Mouse (Mus musculus) stomach, embryonic 16.5 days (tissue): Measurements from ENCODE around the gene Shisa3. TPM values are rescaled to one million over a fixed set of nuclear protein-coding genes. Genes with fewer than 3 reads are reported as not detected.

Source experiments
- ATAC-seq: fragments of 200-750 bp; cut with Nextera tagmentation; 2 replicates; pipeline ENCODE4 v1.8.0; 2017; ENCODE audit warnings: moderate number of reproducible peaks, moderate TSS enrichment; ENCODE audit not compliant: insufficient read depth, low FRiP score
- H3K27ac ChIP-seq: fragments of 300-500 bp; sonication (generic); 2 replicates; pipeline ENCODE4 v1.5.1; 2014; ENCODE audit warnings: low read length
- H3K27me3 ChIP-seq: fragments of 300-500 bp; sonication (generic); 2 replicates; pipeline ENCODE4 v1.6.1; 2014; ENCODE audit warnings: low read length, control low read depth, mixed read lengths; ENCODE audit not compliant: control insufficient read depth, insufficient read depth
- H3K36me3 ChIP-seq: fragments of 300-500 bp; sonication (generic); 2 replicates; pipeline ENCODE4 v1.6.1; 2014; ENCODE audit warnings: low read length; ENCODE audit not compliant: control insufficient read depth, insufficient read depth
- H3K4me1 ChIP-seq: fragments of 300-500 bp; sonication (generic); 2 replicates; pipeline ENCODE4 v1.6.1; 2014; ENCODE audit warnings: low read length, control low read depth, mixed read lengths; ENCODE audit not compliant: control insufficient read depth, insufficient read depth
- H3K4me2 ChIP-seq: fragments of 300-500 bp; sonication (generic); 2 replicates; pipeline ENCODE4 v1.6.1; 2014; ENCODE audit warnings: low read depth, low read length, mixed read lengths
- H3K4me3 ChIP-seq: fragments of 300-500 bp; sonication (generic); replicated peaks from 2 replicates; pipeline ENCODE4 v1.5.1; 2014; ENCODE audit warnings: mild to moderate bottlenecking, low read length
- H3K9ac ChIP-seq: fragments of 300-500 bp; sonication (generic); 2 replicates; pipeline ENCODE4 v1.6.1; 2014; ENCODE audit warnings: low read length
- H3K9me3 ChIP-seq: fragments of 300-500 bp; sonication (generic); replicated peaks from 2 replicates; pipeline ENCODE4 v1.6.1; 2016; ENCODE audit warnings: low read length, control low read depth; ENCODE audit not compliant: control insufficient read depth
- WGBS: fragments of 180-500 bp; shearing (Covaris S2); extraction: QIAGEN DNeasy Blood & Tissue Kit; methylation state at CpG from one replicate; pipeline ENCODE4 v1.1.7; 2014; 5-methylcytosine and 5-hydroxymethylcytosine counted together
- polyA plus RNA-seq: library from polyadenylated mRNA; unstranded; fragments of >200 nt; fragmentation: Nextera tagmentation; extraction: Ambion mirVana; gene quantifications from 2 replicates; pipeline ENCODE4 v1.2.1, GENCODE M21; 2015

The Shisa3 gene
- polyA plus RNA-seq: 29.3 and 33.1 TPM in 2 replicates

DNA sequence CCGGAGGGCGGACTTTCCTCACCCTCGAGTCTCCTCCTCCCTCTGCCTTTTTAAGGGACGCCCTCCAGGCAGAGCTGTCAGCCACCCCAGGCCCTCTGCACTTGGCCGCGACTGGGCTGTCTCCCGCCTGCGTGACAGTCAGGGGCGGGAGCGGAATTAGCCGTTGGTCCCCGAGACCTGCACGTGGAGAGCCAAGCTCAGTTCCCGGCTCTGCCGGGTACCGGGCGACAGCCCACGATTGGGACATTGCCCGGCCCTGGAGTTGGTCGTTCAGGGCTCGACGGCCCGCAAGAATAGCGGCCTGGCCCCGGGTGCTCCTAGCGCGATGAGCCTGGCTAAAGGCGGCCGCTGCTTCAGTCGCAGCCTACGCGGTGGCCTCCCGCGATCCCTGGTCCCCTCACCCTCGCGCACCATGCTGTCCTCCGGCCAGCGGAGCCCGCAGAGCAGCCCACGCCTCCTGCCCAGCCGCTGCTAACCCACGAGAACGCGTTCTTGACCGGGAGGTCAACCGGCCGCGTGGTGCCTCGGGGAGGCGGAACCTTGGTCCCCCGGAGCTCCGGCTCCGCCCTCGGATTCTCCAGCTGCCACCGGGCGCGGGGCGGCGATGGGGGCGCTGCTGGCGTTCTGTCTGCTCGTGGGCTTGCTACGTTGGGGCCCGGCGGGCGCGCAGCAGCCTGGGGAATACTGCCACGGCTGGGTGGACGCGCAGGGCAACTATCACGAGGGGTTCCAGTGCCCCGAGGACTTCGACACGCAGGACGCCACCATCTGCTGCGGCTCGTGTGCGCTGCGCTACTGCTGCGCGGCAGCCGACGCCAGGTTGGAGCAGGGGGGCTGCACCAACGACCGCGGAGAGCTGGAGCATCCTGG lies at the start of gene Shisa3:
Gene Shisa3, plus strand, starts transcription at position 79 of the 870 bp plus-strand sequence.
- H3K9ac ChIP-seq: peak within 1 kb of the TSS; percentile 73
- no peaks in the 10 kb centered on the region for H3K9me3 ChIP-seq
- peak within 1 kb of the TSS; percentile 56 for H3K4me3 ChIP-seq
- under 1% methylated on average over 86 of the region's 86 CpGs for WGBS
- no peaks in the 10 kb centered on the region for H3K36me3 ChIP-seq
- peaks cover 9% of the 10 kb centered on the region; the same call in 1 of the 2 replicates for H3K4me1 ChIP-seq
- H3K27ac ChIP-seq: peak within 1 kb of the TSS; percentile 44
- peak within 1 kb of the TSS; percentile 84 for H3K4me2 ChIP-seq
- ATAC-seq: peak; percentile 79
- H3K27me3 ChIP-seq: peaks cover 32% of the 10 kb centered on the region

DNA sequence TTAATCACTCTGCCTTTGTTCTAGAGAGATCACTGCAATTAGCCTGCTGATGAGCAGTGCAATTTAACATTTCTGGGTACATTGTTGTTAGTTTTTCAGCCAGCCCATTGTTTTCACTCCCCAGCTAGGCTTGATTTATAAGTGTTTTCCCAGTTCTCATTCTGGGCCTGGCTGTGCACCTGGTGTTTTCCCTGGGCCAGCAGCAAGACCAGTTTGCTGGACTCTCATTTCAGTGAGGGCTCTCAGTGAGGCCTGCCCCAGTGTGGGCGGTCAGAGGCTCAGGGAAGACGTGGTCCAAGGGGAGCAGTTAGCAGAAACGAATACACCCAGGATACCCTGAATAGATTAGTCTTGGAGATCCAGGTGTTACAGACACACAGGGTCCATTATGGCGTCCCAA lies 49.0 kb upstream of the Shisa3 start:
- Histone ChIP-seq H3K4me2 (no peak overlapping the region), H3K4me1 (no peaks in the 10 kb centered on the region), H3K27me3 (no peaks in the 10 kb centered on the region), H3K4me3 (no peak overlapping the region), H3K27ac (no peak overlapping the region), H3K36me3 (no peaks in the 10 kb centered on the region), H3K9me3 (no peaks in the 10 kb centered on the region), H3K9ac (no peak overlapping the region)
- 59% methylated on average over 4 of the region's 4 CpGs for WGBS
- no peak for ATAC-seq

DNA sequence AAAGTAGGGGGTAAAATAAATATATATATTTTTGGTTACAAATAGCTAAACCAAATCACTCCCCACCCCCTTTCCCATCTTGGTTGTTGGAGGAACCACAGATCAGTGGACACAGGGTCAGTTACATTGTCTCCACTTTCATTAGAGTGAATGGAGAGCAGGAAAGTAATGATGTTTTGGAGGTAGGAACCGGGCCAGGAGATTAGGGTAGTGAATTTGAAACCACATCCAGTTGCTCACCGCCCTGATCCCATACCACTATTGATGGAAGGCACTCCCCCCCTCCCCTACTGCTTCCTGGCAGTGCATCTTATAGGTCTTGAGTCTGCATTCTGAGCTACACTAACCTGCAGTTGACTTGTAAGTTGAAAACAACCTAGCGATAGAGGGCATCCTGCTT lies 48.6 kb upstream of the Shisa3 start:
- Histone ChIP-seq H3K27ac (no peak overlapping the region), H3K36me3 (no peaks in the 10 kb centered on the region), H3K4me3 (no peak overlapping the region), H3K4me2 (no peak overlapping the region), H3K4me1 (no peaks in the 10 kb centered on the region), H3K9ac (no peak overlapping the region), H3K9me3 (no peaks in the 10 kb centered on the region), H3K27me3 (no peaks in the 10 kb centered on the region)
- no peak for ATAC-seq
- 88% methylated on average over 3 of the region's 3 CpGs for WGBS

DNA sequence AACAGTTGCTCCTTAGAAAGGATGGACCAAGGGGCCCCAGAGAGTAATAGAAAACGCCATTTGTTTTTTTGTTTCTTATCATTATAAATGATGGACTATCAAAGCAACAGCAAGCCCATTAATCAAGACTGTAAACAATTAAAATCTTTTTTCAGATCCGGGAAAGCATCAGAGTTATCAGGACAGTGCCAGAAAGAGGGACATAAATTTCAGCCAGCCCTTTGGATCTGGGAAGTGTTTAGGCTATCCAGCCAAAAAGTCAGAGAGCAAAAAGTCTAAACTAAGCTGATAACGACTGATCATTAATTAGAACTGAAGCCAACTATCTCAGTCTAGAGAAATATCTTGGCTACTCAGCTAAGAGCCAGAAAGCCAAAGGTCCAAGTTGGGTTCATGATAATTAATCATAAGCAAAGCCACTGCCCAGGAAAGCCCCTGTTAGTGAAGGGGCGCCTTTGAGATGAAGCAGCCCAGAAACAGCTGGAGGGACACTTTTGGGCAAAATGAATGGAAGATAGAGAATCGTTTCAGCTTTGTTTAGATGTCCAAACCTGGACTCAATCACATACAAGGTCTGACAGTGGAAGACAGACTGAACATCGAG lies 35.0 kb upstream of the Shisa3 start:
- no peak overlapping the region for H3K27ac ChIP-seq
- H3K36me3 ChIP-seq: no peaks in the 10 kb centered on the region
- WGBS: 31% methylated on average over 6 of the region's 6 CpGs
- no peaks in the 10 kb centered on the region for H3K9me3 ChIP-seq
- no peak overlapping the region for H3K4me3 ChIP-seq
- peak; percentile 78 for ATAC-seq
- H3K9ac ChIP-seq: no peak overlapping the region
- no peaks in the 10 kb centered on the region for H3K27me3 ChIP-seq
- 0 out of 2 replicates have a peak, but pooled peaks cover 3% of the 10 kb centered on the region for H3K4me1 ChIP-seq
- H3K4me2 ChIP-seq: no peak overlapping the region

DNA sequence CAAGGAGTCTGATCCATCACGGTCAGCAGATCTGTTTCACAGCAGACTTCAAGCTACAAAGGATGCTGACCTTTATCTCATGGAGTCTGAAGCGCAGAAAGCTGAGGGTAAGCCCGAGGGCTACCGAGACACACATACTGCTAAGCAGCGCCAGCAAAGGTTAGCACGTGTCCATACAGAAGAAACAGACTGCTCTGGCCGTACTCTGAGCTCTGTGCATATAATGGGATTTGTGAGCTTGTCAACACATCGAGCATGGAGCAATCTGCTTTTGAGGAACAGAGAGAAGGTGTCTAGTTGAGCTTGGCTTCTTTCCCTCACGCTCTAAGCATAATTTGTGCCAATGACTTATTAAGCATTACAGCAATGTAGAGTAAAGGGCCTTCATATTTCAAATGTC lies 33.6 kb upstream of the Shisa3 start:
- Histone ChIP-seq H3K4me3 (no peak overlapping the region), H3K4me2 (no peak overlapping the region), H3K9ac (no peak overlapping the region), H3K4me1 (0 out of 2 replicates have a peak, but pooled peaks cover 3% of the 10 kb centered on the region), H3K9me3 (no peaks in the 10 kb centered on the region), H3K27me3 (no peaks in the 10 kb centered on the region), H3K27ac (peak overlapping the region; percentile 46; the same call in 1 of the 2 replicates), H3K36me3 (no peaks in the 10 kb centered on the region)
- whole genome bisulfite sequencing: 46% methylated on average over 9 of the region's 9 CpGs
- 0 out of 2 replicates have a peak, but pooled peaks have one; percentile 21 for ATAC-seq

DNA sequence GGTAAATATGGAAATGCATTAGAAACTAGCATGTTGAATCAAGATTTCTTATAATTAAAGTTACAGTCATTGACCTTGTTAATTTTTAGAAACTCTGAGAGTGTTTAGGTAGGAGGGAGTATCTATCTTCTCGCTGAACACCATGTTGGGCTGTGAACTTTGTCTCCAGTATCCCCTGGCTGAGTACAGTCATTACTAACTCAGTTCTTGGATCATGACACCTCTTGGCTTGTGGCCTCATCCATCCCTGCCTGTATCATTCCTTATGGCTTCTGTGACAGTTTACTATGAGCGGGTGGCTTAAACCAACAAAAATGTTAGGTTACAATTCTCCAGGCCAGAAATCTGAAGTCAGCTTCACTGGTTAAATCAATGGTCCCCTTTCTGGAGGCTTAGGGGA lies 32.0 kb upstream of the Shisa3 start:
- H3K27me3 ChIP-seq: no peaks in the 10 kb centered on the region
- H3K4me1 ChIP-seq: 0 out of 2 replicates have a peak, but pooled peaks cover 3% of the 10 kb centered on the region
- no peak overlapping the region for H3K9ac ChIP-seq
- ATAC-seq: peak; percentile 54
- H3K9me3 ChIP-seq: no peaks in the 10 kb centered on the region
- H3K4me3 ChIP-seq: no peak overlapping the region
- H3K36me3 ChIP-seq: no peaks in the 10 kb centered on the region
- no peak overlapping the region for H3K4me2 ChIP-seq
- H3K27ac ChIP-seq: peak overlapping the region; percentile 42; the same call in 1 of the 2 replicates
- WGBS: 65% methylated on average over 2 of the region's 2 CpGs

DNA sequence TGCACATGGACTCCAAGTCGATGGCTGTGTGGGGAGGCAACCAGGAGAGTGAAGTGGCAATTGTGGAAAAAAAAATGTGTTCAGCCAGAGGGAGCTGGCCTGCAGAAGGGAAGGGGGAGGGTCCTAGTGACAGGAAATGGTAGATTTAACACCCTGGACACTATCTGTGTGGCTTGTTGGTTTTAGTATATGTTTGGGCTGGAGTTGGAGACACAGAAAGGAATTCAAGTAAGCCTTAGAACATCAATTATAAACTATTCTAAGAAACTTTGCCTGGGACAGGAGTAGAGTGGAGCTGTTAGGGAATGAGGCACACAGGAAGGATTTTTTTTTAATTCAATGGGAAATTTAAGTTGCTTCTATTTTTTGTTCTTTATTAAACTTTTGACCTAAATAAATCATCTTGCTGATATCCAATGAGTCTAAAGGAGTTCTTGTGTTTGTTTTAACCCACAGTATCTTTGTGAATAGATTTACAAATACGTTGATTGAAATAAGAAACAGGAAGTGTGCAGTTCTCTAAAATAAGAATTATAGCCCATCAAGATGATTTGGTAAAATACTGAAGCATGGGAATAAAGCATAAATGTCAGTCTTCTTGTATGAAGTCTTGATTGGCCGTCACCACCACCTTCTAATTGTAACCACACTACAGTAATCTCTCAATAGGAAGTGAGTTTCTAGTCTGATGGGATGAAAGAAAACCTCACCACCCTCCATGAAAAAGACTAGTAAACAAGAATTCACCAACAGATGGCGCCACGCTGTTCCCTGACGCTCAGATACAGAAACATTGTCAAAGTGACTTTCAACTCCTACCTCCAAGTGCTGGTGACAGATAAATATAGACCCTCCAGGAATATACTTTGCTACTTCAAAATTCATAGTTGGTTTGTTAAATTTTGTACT lies 27.7 kb upstream of the Shisa3 start:
- Histone ChIP-seq H3K9me3 (no peaks in the 10 kb centered on the region), H3K4me3 (no peak overlapping the region), H3K4me2 (no peak overlapping the region), H3K36me3 (no peaks in the 10 kb centered on the region), H3K27ac (no peak overlapping the region), H3K4me1 (no peaks in the 10 kb centered on the region), H3K9ac (no peak overlapping the region), H3K27me3 (no peaks in the 10 kb centered on the region)
- no peak for ATAC-seq
- WGBS: 55% methylated on average over 6 of the region's 6 CpGs

DNA sequence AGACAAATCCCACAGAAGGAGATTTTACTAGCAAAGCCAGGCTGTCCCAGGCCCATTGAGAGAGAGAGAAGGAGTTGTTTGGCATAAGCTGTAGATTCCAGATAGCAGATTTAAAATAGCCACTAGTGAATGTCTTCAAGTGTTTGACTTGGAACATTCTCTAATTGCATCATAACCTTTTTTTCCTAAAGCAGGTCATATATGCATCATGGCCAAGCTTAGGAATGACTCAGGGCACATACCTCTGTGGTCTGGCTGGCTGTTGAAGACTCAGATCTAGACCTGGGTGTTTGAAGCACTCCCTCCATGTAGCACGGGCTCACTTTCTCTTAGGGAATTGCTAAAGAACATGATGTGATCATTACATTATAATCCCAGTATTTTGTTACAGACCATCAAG lies 12.6 kb upstream of the Shisa3 start:
- 77% methylated on average over 1 of the region's 1 CpGs for WGBS
- H3K9ac ChIP-seq: no peak overlapping the region
- no peak overlapping the region for H3K4me3 ChIP-seq
- no peak for ATAC-seq
- no peak overlapping the region for H3K27ac ChIP-seq
- H3K4me1 ChIP-seq: no peaks in the 10 kb centered on the region
- H3K9me3 ChIP-seq: no peaks in the 10 kb centered on the region
- no peaks in the 10 kb centered on the region for H3K36me3 ChIP-seq
- H3K27me3 ChIP-seq: no peaks in the 10 kb centered on the region
- H3K4me2 ChIP-seq: no peak overlapping the region
